Mouse (Mus musculus): ENCODE results near the gene Nxpe5. TPM values are rescaled to one million over a fixed set of nuclear protein-coding genes. Genes with fewer than 3 reads are reported as not detected.
A peak's percentile ranks its signal among the peaks of the same experiment; 100 is the strongest.
"Not testable (repeated sequence)": the region's sequence is repeated elsewhere in the genome, so short reads cannot be mapped to it uniquely, and the experiment has no call there.

Gene Nxpe5
- not detected in 2 replicates for polyA plus RNA-seq (2016; fragmentation: Nextera tagmentation; extraction: Ambion mirVana)

DNA sequence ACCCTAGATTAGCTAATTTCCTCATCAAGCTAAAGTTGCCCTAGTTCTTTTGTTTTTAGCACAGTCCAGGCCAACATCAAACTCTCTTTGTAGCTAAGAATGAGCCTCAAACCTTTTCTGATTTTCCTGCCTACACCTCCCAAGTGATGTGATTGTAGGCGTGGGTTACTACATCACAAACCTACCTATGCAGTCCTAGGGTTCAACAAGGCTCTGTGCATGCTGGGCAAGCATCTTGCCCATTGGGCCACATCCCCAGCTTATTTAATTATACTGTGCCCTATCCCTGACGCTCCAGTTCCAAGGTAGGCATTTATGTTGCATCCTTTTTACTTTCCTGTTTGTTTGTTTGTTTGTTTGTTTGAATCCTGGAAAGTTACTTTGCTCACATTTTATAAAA is at the start of gene Nxpe5:
Gene Nxpe5, plus strand, starts transcription at position 199 of the 400 bp plus-strand sequence.
- Histone ChIP-seq H3K4me3 (replicated peaks) (no peak within 1 kb of the TSS), H3K27me3 (no peaks in the 10 kb centered on the region), H3K36me3 (replicated peaks) (no peaks in the 10 kb centered on the region), H3K4me1 (no peaks in the 10 kb centered on the region), H3K9me3 (no peaks in the 10 kb centered on the region), H3K27ac (no peak within 1 kb of the TSS), H3K9ac (no peak within 1 kb of the TSS), H3K4me2 (no peak within 1 kb of the TSS)
- ATAC-seq (ENCODE audit: low FRiP score), result no peak
- WGBS, result 53% methylated on average over 2 of the region's 2 CpGs

DNA sequence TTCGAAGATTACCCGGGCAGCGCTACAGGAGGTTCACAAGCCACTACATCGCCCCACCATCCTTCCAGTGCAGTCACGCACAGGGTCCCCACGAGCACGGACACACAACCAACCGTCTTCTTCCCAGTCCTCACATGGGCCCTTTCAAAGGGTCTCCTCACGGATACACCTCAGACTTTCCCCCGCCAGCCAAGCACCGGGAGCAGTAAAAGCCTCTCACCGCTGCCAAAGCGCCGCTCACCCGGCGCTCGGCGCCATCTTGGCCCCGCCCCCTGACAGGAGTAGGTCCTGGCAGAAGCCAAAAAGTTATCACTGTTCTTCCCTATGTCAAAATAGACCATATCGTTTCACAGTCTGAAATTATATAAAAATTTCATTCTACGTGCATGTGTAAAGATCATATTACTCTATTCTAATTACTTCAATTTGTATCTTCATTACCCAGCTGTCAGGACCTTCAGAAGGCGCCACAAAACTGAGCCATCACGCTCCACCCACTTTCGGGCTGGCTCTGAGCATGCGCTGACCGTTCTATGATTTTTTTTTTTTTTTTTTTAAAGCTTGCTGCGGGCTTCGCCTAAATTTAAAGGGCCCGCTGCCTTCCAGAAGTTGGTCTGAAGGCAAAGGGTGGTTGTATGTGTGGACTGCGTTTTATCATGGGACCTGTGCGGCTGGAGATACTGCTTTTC is 38.6 kb upstream of the Nxpe5 start, which contains the start of the genes Taf6 and Cnpy4:
Gene Taf6, minus strand, starts transcription at position 502 of the 689 bp plus-strand sequence.
Gene Cnpy4, plus strand, starts transcription at position 536 of the 689 bp plus-strand sequence.
- H3K9ac ChIP-seq, result peak within 1 kb of the TSS; percentile 67
- under 1% methylated on average over 31 of the region's 31 CpGs for WGBS
- H3K27me3 ChIP-seq, result no peaks in the 10 kb centered on the region
- peaks cover 49% of the 10 kb centered on the region for H3K36me3 ChIP-seq (replicated peaks)
- peaks cover 19% of the 10 kb centered on the region for H3K4me1 ChIP-seq
- no peaks in the 10 kb centered on the region for H3K9me3 ChIP-seq
- peak within 1 kb of the TSS; percentile 47; the same call in 1 of the 2 replicates for H3K27ac ChIP-seq
- ATAC-seq (ENCODE audit: low FRiP score), result peak; percentile 86
- peak within 1 kb of the TSS; percentile 56 for H3K4me3 ChIP-seq (replicated peaks)
- H3K4me2 ChIP-seq, result peak within 1 kb of the TSS; percentile 80

DNA sequence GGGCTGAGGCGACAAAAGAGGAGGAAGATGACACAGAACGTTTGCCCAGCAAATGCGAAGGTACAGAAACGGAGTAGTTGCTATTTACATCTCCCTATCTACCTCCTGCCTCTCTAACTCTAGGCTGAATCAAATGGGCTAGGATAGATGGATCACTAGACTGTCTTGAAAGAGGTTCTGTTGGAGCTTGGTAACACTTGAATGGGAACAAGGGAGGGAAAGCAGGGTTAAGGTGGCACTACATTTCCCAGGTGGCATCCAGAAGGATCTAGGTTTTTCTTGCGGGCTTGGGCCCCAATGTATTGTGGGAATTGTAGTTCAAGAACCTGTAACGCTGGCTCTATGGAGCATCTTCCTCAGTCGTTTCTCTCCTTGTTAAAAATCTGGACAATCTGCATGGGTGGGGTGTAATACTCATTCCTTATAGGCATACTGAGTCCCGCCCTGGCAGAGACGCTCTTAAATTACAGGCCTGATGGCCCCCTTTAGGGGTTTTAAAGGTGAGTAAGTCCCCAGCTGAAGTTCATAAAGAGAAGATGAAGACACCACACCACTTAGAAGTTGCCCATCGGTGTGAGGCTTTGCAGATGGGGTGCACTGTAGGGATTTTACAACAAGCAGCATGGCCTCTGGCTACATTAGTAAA is 37.9 kb upstream of the Nxpe5 start:
- no peaks in the 10 kb centered on the region for H3K9me3 ChIP-seq
- peak overlapping the region; percentile 56 for H3K4me3 ChIP-seq (replicated peaks)
- H3K9ac ChIP-seq, result peak overlapping the region; percentile 66
- H3K4me2 ChIP-seq, result peak overlapping the region; percentile 80
- no peaks in the 10 kb centered on the region for H3K27me3 ChIP-seq
- peak overlapping the region; percentile 43; the same call in 1 of the 2 replicates for H3K27ac ChIP-seq
- ATAC-seq (ENCODE audit: low FRiP score), result peak; percentile 88
- H3K4me1 ChIP-seq, result peaks cover 19% of the 10 kb centered on the region
- H3K36me3 ChIP-seq (replicated peaks), result peaks cover 49% of the 10 kb centered on the region
- WGBS, result under 1% methylated on average over 10 of the region's 10 CpGs

DNA sequence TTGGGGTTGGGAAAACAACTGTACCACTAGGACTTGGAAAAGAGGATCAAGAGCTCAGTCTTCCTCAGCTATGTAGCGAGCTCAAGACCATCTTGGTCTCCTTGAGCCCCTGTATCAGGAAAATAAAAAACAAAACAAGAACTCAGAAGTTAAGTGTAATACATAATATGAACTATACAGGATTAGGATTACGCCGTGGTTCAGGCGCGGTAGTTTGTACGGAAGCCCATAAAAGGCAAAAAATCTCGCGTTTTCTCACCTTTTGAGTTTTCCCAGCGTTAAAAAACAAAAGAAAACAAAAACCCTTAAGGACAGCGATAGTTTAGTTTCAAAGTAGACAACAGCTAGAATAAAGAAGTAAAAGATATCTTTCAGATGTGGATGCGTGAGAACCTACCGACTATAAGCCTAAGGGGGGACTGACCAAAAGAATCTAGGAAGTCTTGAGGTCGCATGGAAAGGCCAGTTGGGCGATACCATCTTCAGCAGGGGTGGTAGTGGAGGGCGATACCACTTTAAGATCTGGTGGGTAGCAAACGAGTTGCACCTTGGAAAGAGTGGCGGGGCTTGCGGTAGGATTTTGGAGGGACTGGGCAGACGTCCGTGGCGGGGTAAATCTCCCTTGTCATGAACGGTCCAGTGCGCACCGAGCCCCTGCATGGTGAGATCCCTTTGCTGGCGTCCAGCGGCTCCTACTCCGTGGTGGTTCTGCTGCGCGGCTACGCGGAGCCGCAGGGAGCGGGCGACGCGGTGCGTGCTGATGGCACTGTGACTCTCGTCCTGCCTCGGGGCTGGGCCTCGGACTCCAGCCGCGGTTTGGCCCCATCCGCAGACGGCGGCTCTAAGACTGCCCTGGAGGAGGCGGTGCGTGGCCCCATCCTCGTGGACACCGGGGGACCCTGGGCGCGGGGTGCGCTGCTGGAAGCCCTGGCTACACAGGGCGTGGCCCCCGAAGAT is 31.6 kb upstream of the Nxpe5 start, which contains the start of gene Mblac1:
Gene Mblac1, plus strand, starts transcription at position 544 of the 957 bp plus-strand sequence.
- Histone ChIP-seq H3K4me1 (peaks cover 10% of the 10 kb centered on the region), H3K27me3 (no peaks in the 10 kb centered on the region), H3K9me3 (no peaks in the 10 kb centered on the region), H3K27ac (peak within 1 kb of the TSS; percentile 84), H3K4me3 (replicated peaks) (peak within 1 kb of the TSS; percentile 72), H3K4me2 (peak within 1 kb of the TSS; percentile 84), H3K9ac (peak within 1 kb of the TSS; percentile 90), H3K36me3 (replicated peaks) (peaks cover 37% of the 10 kb centered on the region)
- WGBS, result 9% methylated on average over 54 of the region's 54 CpGs
- peak; percentile 87 for ATAC-seq (ENCODE audit: low FRiP score)

DNA sequence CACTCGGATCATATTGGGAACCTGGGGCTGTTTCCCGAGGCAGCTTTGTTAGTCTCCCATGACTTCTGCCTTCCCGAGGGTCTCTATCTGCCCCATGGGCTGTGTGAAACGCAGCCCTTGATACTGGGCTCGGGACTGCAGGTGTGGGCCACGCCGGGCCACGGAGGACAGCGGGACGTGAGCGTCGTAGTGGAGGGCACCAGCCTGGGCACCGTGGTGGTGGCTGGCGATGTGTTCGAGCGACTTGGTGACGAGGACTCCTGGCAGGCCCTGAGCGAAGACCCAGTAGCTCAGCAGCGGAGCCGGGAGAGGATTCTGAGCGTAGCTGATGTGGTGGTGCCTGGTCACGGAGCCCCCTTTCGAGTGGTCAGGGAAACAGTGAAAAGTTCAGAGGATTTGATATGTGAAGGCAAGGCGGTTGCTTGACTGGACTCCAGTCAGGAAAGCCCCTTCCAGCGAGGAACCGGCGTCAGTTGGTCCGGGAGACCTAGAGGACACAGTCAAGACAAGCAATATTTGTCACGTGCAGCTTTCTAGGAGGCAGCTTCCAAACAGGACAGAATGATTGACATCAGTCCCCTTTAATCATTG is 30.8 kb upstream of the Nxpe5 start:
- 4% methylated on average over 29 of the region's 29 CpGs for WGBS
- Histone ChIP-seq H3K9ac (peak overlapping the region; percentile 90), H3K4me1 (peaks cover 10% of the 10 kb centered on the region), H3K9me3 (no peaks in the 10 kb centered on the region), H3K36me3 (replicated peaks) (peaks cover 34% of the 10 kb centered on the region), H3K27ac (peak overlapping the region; percentile 84), H3K4me2 (peak overlapping the region; percentile 84), H3K27me3 (no peaks in the 10 kb centered on the region), H3K4me3 (replicated peaks) (peak overlapping the region; percentile 72)
- peak; percentile 49 for ATAC-seq (ENCODE audit: low FRiP score)

DNA sequence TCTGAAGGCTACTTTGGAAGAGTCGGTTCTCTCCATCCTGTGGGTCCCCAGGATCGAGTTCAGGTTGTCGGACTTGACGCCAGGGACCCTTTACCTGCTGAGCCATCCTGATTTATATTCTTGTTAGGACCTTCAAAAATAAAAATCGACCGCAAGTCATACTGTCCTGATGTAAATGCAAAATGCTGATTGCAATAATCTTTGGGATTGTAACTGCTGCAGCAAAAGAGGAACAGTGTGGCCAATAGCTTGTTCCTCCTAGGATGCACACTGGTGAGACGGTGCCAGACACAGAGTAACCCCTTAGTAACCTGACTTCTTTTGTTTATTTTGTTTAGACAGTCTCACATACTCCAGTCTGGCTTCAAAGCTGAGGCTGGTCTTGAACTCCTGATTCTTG is 30.2 kb upstream of the Nxpe5 start:
- no peaks in the 10 kb centered on the region for H3K27me3 ChIP-seq
- H3K4me3 ChIP-seq (replicated peaks), result peak overlapping the region; percentile 72; the same call in 1 of the 2 replicates
- no peaks in the 10 kb centered on the region for H3K9me3 ChIP-seq
- 80% methylated on average over 7 of the region's 7 CpGs for WGBS
- H3K4me2 ChIP-seq, result peak overlapping the region; percentile 84
- H3K36me3 ChIP-seq (replicated peaks), result peaks cover 29% of the 10 kb centered on the region
- peaks cover 10% of the 10 kb centered on the region for H3K4me1 ChIP-seq
- no peak for ATAC-seq (ENCODE audit: low FRiP score)
- peak overlapping the region; percentile 90; the same call in 1 of the 2 replicates for H3K9ac ChIP-seq
- H3K27ac ChIP-seq, result no peak overlapping the region

DNA sequence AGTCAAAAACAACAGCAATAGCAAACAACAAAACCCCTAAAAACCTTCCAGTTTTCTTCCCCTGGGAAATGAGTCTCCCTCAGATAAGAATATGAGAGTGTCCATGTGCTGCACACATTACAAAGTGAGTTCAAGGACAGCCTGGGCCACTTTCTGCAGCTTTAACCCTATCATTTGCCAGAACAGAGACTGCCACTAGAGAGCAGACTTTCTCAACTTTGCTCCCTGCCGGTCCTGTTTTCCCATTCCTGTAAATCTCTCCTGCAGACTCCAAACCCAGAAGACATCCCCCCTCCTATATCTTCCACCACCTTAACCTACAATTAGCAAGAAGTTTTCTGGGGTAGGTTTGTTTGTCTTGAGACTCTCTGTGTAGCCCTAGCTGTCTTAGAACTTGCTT is 26.1 kb upstream of the Nxpe5 start:
- 10% methylated on average over 1 of the region's 1 CpGs for WGBS
- no peak overlapping the region for H3K27ac ChIP-seq
- no peak for ATAC-seq (ENCODE audit: low FRiP score)
- H3K27me3 ChIP-seq, result no peaks in the 10 kb centered on the region
- H3K4me3 ChIP-seq (replicated peaks), result no peak overlapping the region
- no peak overlapping the region for H3K9ac ChIP-seq
- no peaks in the 10 kb centered on the region for H3K36me3 ChIP-seq (replicated peaks)
- H3K4me2 ChIP-seq, result no peak overlapping the region
- peaks cover 10% of the 10 kb centered on the region for H3K4me1 ChIP-seq
- 0 out of 2 replicates have a peak, but pooled peaks cover 5% of the 10 kb centered on the region for H3K9me3 ChIP-seq

DNA sequence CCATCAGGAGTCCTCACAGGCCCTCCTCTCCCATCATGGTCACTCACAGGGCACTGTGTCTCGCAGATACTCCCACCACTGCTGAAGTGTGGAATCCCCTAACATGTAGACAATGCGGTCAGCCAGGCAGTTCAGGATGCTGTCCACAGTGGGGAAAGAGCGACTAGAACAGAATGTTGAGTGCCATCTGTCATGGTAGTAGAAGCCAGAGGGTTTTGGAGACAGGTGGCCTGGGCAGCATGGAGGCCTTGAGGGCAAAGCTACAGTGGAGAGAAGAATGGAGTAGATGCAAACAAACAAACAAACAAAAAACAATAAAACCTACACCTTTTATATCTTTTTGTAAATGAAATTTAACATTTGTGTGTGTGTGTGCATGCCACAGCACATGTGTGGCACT is 23.6 kb upstream of the Nxpe5 start:
- Histone ChIP-seq H3K4me3 (replicated peaks) (no peak overlapping the region), H3K4me2 (no peak overlapping the region), H3K27ac (no peak overlapping the region), H3K36me3 (replicated peaks) (no peaks in the 10 kb centered on the region), H3K4me1 (no peaks in the 10 kb centered on the region), H3K27me3 (no peaks in the 10 kb centered on the region), H3K9me3 (peaks cover 11% of the 10 kb centered on the region; the same call in 1 of the 2 replicates), H3K9ac (no peak overlapping the region)
- 72% methylated on average over 3 of the region's 3 CpGs for WGBS
- no peak for ATAC-seq (ENCODE audit: low FRiP score)

DNA sequence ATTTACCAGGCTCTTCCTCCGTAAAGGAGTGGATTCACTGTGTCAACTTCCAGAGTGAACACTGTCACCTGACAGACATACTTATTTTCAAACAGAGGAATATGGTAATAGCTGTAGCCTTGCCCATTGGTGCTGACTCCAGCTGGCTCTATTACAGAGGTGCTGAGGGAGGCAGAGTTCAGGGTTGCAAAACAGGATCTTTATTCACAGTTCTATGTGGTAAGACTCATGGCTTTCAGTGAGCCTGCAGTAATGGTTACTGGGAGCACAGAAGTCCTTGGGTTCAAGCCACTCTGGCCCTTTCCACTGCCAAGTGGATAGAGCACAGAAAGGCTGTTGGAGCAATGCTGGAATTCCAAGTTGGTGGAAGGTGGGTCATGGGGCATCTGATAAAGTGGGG is 18.4 kb upstream of the Nxpe5 start:
- H3K36me3 ChIP-seq (replicated peaks), result no peaks in the 10 kb centered on the region
- H3K9me3 ChIP-seq, result peaks cover 11% of the 10 kb centered on the region; the same call in 1 of the 2 replicates
- H3K27ac ChIP-seq, result no peak overlapping the region
- H3K9ac ChIP-seq, result no peak overlapping the region
- H3K4me3 ChIP-seq (replicated peaks), result no peak overlapping the region
- no peaks in the 10 kb centered on the region for H3K27me3 ChIP-seq
- WGBS, result 90% methylated on average over 1 of the region's 1 CpGs
- no peak overlapping the region for H3K4me2 ChIP-seq
- no peaks in the 10 kb centered on the region for H3K4me1 ChIP-seq
- ATAC-seq (ENCODE audit: low FRiP score), result no peak

DNA sequence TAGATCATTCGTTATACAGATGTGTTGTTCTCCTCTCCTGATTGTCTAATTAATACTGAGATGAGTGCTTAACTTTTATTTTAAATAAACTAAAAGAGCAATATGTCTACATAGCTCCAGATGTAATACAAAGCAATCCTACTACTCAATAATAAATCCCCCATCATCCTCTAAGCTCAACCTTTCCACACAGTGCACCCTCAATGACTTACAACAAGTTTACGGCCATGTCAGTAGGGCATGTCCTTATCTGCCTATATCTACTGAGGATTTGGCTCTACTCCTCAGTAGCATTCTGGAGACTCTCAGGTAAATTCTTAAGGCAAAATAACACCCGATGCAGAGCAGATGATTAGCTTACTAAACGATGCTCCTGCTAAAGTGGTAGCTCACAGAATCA is 17.8 kb upstream of the Nxpe5 start:
- no peaks in the 10 kb centered on the region for H3K4me1 ChIP-seq
- H3K36me3 ChIP-seq (replicated peaks), result no peaks in the 10 kb centered on the region
- no peak overlapping the region for H3K4me2 ChIP-seq
- H3K27ac ChIP-seq, result no peak overlapping the region
- H3K9me3 ChIP-seq, result peaks cover 11% of the 10 kb centered on the region; the same call in 1 of the 2 replicates
- 88% methylated on average over 4 of the region's 4 CpGs for WGBS
- ATAC-seq (ENCODE audit: low FRiP score), result no peak
- H3K27me3 ChIP-seq, result no peaks in the 10 kb centered on the region
- H3K9ac ChIP-seq, result no peak overlapping the region
- no peak overlapping the region for H3K4me3 ChIP-seq (replicated peaks)

DNA sequence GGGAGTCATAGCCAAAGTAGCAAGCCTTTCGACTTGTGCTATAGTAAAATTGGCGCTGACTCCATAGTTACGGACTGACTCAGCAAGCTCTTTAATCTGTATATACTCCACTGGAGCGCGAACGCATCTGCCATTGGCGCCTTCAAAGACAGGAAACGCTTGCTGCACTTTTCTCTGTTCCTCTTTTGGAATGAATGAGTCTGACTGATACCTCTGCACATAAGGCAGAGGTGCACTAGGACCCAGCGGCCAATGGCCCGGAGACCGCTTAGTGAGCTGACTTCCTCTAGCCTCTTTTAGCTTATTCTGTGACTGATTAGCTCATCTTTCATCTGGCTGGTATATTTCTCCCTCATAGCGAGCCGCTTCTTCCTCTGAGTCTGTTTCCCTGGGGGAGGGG is 9.1 kb upstream of the Nxpe5 start:
- not testable (repeated sequence) for H3K4me1 ChIP-seq; H3K36me3 ChIP-seq (replicated peaks); ATAC-seq (ENCODE audit: low FRiP score); H3K27ac ChIP-seq; H3K27me3 ChIP-seq; H3K4me3 ChIP-seq (replicated peaks); H3K9ac ChIP-seq; H3K4me2 ChIP-seq
- H3K9me3 ChIP-seq, result 0 out of 2 replicates have a peak, but pooled peaks cover 12% of the 10 kb centered on the region
- WGBS, result 91% methylated on average over 13 of the region's 13 CpGs

Data from forebrain, embryonic 12.5 days (tissue).